Mouse (Mus musculus) midbrain, embryonic 12.5 days (tissue): ENCODE results near the gene G430095P16Rik. TPM values are rescaled to one million over a fixed set of nuclear protein-coding genes. Genes with fewer than 3 reads are reported as not detected.
A peak's percentile ranks its signal among the peaks of the same experiment; 100 is the strongest.

Experiments
- ATAC-seq: fragments of 200-750 bp; cut with Nextera tagmentation; 2 replicates; pipeline ENCODE4 v1.8.0; 2017; ENCODE audit warnings: low read depth, moderate TSS enrichment, moderate library complexity; ENCODE audit not compliant: low FRiP score
- H3K27ac ChIP-seq: fragments of 300-500 bp; sonication (generic); replicated peaks from 2 replicates; pipeline ENCODE4 v1.5.1; 2016; ENCODE audit warnings: mild to moderate bottlenecking
- H3K27me3 ChIP-seq: fragments of 300-500 bp; sonication (generic); 2 replicates; pipeline ENCODE4 v1.6.1; 2016; ENCODE audit warnings: mild to moderate bottlenecking
- H3K36me3 ChIP-seq: fragments of 300-500 bp; sonication (generic); 2 replicates; pipeline ENCODE4 v1.6.1; 2016
- H3K4me1 ChIP-seq: fragments of 300-500 bp; sonication (generic); 2 replicates; pipeline ENCODE4 v1.6.1; 2016
- H3K4me2 ChIP-seq: fragments of 300-500 bp; sonication (generic); replicated peaks from 2 replicates; pipeline ENCODE4 v1.6.1; 2016; ENCODE audit warnings: mild to moderate bottlenecking, moderate library complexity
- H3K4me3 ChIP-seq: fragments of 300-500 bp; sonication (generic); 2 replicates; pipeline ENCODE4 v1.5.1; 2016; ENCODE audit warnings: mild to moderate bottlenecking
- H3K9ac ChIP-seq: fragments of 300-500 bp; sonication (generic); replicated peaks from 2 replicates; pipeline ENCODE4 v1.6.1; 2016; ENCODE audit warnings: mild to moderate bottlenecking, moderate library complexity
- H3K9me3 ChIP-seq: fragments of 300-500 bp; sonication (generic); 2 replicates; pipeline ENCODE4 v1.6.1; 2016; ENCODE audit warnings: mild to moderate bottlenecking
- WGBS: fragments of 180-500 bp; shearing (Covaris S2); methylation state at CpG from one replicate; pipeline ENCODE4 v1.1.7; 2016; 5-methylcytosine and 5-hydroxymethylcytosine counted together
- polyA plus RNA-seq: library from polyadenylated mRNA; unstranded; fragments of >200 nt; fragmentation: Nextera tagmentation; extraction: Ambion mirVana; gene quantifications from 2 replicates; pipeline ENCODE4 v1.2.1, GENCODE M21; 2016

Gene G430095P16Rik
- polyA plus RNA-seq, 1 experiment from 2014 or later, result 2.4 TPM

GRCm38 (mm10) chr8:84729921-84730362 lies 7.1 kb downstream of the G430095P16Rik start:
- Histone ChIP-seq H3K4me2 (no peak overlapping the region), H3K9me3 (no peaks in the 10 kb centered on the region), H3K27me3 (peaks cover 70% of the 10 kb centered on the region), H3K4me3 (no peak overlapping the region), H3K9ac (no peak overlapping the region), H3K27ac (peak overlapping the region; percentile 89), H3K4me1 (peaks cover 68% of the 10 kb centered on the region), H3K36me3 (peaks cover 4% of the 10 kb centered on the region; the same call in 1 of the 2 replicates)
- ATAC-seq, result no peak
- 94% methylated on average over 16 of the region's 16 CpGs for WGBS

GRCm38 (mm10) chr8:84730541-84731370 lies 7.9 kb downstream of the G430095P16Rik start:
- 22% methylated on average over 9 of the region's 9 CpGs for WGBS
- Histone ChIP-seq H3K9ac (peak overlapping the region; percentile 20; the same call in 1 of the 2 replicates), H3K4me2 (0 out of 2 replicates have a peak overlapping the region, but pooled peaks have one; percentile 7), H3K27me3 (peaks cover 73% of the 10 kb centered on the region), H3K36me3 (peaks cover 4% of the 10 kb centered on the region; the same call in 1 of the 2 replicates), H3K4me3 (no peak overlapping the region), H3K9me3 (no peaks in the 10 kb centered on the region), H3K4me1 (peaks cover 63% of the 10 kb centered on the region), H3K27ac (peak overlapping the region; percentile 89)
- ATAC-seq, result peak; percentile 61

- no peak overlapping the region for H3K9ac ChIP-seq
- 0 out of 2 replicates have a peak overlapping the region, but pooled peaks have one; percentile 7 for H3K4me2 ChIP-seq
- 71% methylated on average over 11 of the region's 11 CpGs for WGBS
- no peak overlapping the region for H3K4me3 ChIP-seq
- ATAC-seq, result no peak
- no peaks in the 10 kb centered on the region for H3K9me3 ChIP-seq
- H3K36me3 ChIP-seq, result peaks cover 4% of the 10 kb centered on the region; the same call in 1 of the 2 replicates
- peak overlapping the region; percentile 89 for H3K27ac ChIP-seq
- peaks cover 76% of the 10 kb centered on the region for H3K27me3 ChIP-seq
- H3K4me1 ChIP-seq, result peaks cover 56% of the 10 kb centered on the region
These were observed 8.8 kb downstream of the G430095P16Rik start for GRCm38 (mm10) chr8:84731371-84732177.

- no peak for ATAC-seq
- Histone ChIP-seq H3K27ac (no peak overlapping the region), H3K27me3 (peaks cover 80% of the 10 kb centered on the region), H3K4me3 (no peak overlapping the region), H3K9me3 (no peaks in the 10 kb centered on the region), H3K9ac (no peak overlapping the region), H3K36me3 (no peaks in the 10 kb centered on the region), H3K4me2 (no peak overlapping the region), H3K4me1 (peaks cover 59% of the 10 kb centered on the region)
- 76% methylated on average over 5 of the region's 5 CpGs for WGBS
These were observed 9.7 kb downstream of the G430095P16Rik start for GRCm38 (mm10) chr8:84732545-84732944.

GRCm38 (mm10) chr8:84732996-84733395 lies 10.2 kb downstream of the G430095P16Rik start:
- H3K4me1 ChIP-seq, result peaks cover 63% of the 10 kb centered on the region
- H3K27me3 ChIP-seq, result peaks cover 80% of the 10 kb centered on the region
- H3K36me3 ChIP-seq, result no peaks in the 10 kb centered on the region
- no peaks in the 10 kb centered on the region for H3K9me3 ChIP-seq
- 0 out of 2 replicates have a peak overlapping the region, but pooled peaks have one; percentile 20 for H3K27ac ChIP-seq
- no peak overlapping the region for H3K9ac ChIP-seq
- no peak overlapping the region for H3K4me3 ChIP-seq
- no peak for ATAC-seq
- WGBS, result 47% methylated on average over 6 of the region's 6 CpGs
- no peak overlapping the region for H3K4me2 ChIP-seq

GRCm38 (mm10) chr8:84733959-84734358 lies 11.2 kb downstream of the G430095P16Rik start:
- no peak for ATAC-seq
- WGBS, result 87% methylated on average over 6 of the region's 6 CpGs

GRCm38 (mm10) chr8:84734680-84735079 lies 11.9 kb downstream of the G430095P16Rik start:
- Histone ChIP-seq H3K27me3 (peaks cover 88% of the 10 kb centered on the region), H3K27ac (no peak overlapping the region), H3K36me3 (no peaks in the 10 kb centered on the region), H3K4me3 (no peak overlapping the region), H3K4me1 (peaks cover 67% of the 10 kb centered on the region), H3K9ac (no peak overlapping the region), H3K9me3 (no peaks in the 10 kb centered on the region), H3K4me2 (no peak overlapping the region)
- 69% methylated on average over 2 of the region's 2 CpGs for WGBS
- no peak for ATAC-seq

More at GRCm38 (mm10) chr8:84733959-84734358, 11.2 kb downstream of the G430095P16Rik start:
- Histone ChIP-seq H3K4me1 (peaks cover 64% of the 10 kb centered on the region), H3K9me3 (no peaks in the 10 kb centered on the region), H3K27ac (no peak overlapping the region), H3K36me3 (no peaks in the 10 kb centered on the region), H3K9ac (no peak overlapping the region), H3K4me3 (no peak overlapping the region), H3K27me3 (peaks cover 81% of the 10 kb centered on the region), H3K4me2 (no peak overlapping the region)

- ATAC-seq, result no peak
- WGBS, result 53% methylated on average over 2 of the region's 2 CpGs
These were observed 12.8 kb downstream of the G430095P16Rik start for GRCm38 (mm10) chr8:84735597-84735996.

GRCm38 (mm10) chr8:84736521-84736920 lies 13.7 kb downstream of the G430095P16Rik start:
- 88% methylated on average over 4 of the region's 4 CpGs for WGBS
- ATAC-seq, result no peak
- H3K4me2 ChIP-seq, result no peak overlapping the region
- H3K4me3 ChIP-seq, result no peak overlapping the region
- H3K9me3 ChIP-seq, result no peaks in the 10 kb centered on the region
- H3K27me3 ChIP-seq, result peaks cover 100% of the 10 kb centered on the region
- H3K27ac ChIP-seq, result no peak overlapping the region
- no peak overlapping the region for H3K9ac ChIP-seq
- peaks cover 68% of the 10 kb centered on the region for H3K4me1 ChIP-seq
- no peaks in the 10 kb centered on the region for H3K36me3 ChIP-seq

More at GRCm38 (mm10) chr8:84735597-84735996, 12.8 kb downstream of the G430095P16Rik start:
- Histone ChIP-seq H3K4me3 (no peak overlapping the region), H3K27me3 (peaks cover 92% of the 10 kb centered on the region), H3K36me3 (no peaks in the 10 kb centered on the region), H3K4me2 (no peak overlapping the region), H3K4me1 (peaks cover 68% of the 10 kb centered on the region), H3K27ac (no peak overlapping the region), H3K9me3 (no peaks in the 10 kb centered on the region), H3K9ac (no peak overlapping the region)

- H3K4me2 ChIP-seq, result peak overlapping the region; percentile 37
- peaks cover 100% of the 10 kb centered on the region for H3K27me3 ChIP-seq
- peak; percentile 50; the same call in 1 of the 2 replicates for ATAC-seq
- H3K9me3 ChIP-seq, result no peaks in the 10 kb centered on the region
- no peak overlapping the region for H3K27ac ChIP-seq
- H3K36me3 ChIP-seq, result no peaks in the 10 kb centered on the region
- H3K4me1 ChIP-seq, result peaks cover 68% of the 10 kb centered on the region
- peak overlapping the region; percentile 7; the same call in 1 of the 2 replicates for H3K9ac ChIP-seq
- WGBS, result 2% methylated on average over 16 of the region's 16 CpGs
- H3K4me3 ChIP-seq, result peak overlapping the region; percentile 21
These were observed 14.8 kb downstream of the G430095P16Rik start for GRCm38 (mm10) chr8:84737608-84738007.

GRCm38 (mm10) chr8:84738266-84738665 lies 15.5 kb downstream of the G430095P16Rik start:
- Histone ChIP-seq H3K27ac (no peak overlapping the region), H3K9ac (peak overlapping the region; percentile 39), H3K27me3 (peaks cover 100% of the 10 kb centered on the region), H3K36me3 (no peaks in the 10 kb centered on the region), H3K4me3 (no peak overlapping the region), H3K4me1 (peaks cover 68% of the 10 kb centered on the region), H3K9me3 (no peaks in the 10 kb centered on the region), H3K4me2 (0 out of 2 replicates have a peak overlapping the region, but pooled peaks have one; percentile 25)
- WGBS, result 2% methylated on average over 10 of the region's 10 CpGs
- no peak for ATAC-seq
